Mouse (Mus musculus) G1E (cell line): ENCODE measurements around the gene Dpp8.

Source experiments
- CTCF ChIP-seq: IDR thresholded peaks from 2 replicates; pipeline ENCODE4 v1.5.1; 2012; ENCODE audit warnings: low read depth, low read length, inconsistent platforms, mixed read lengths
- GATA1 ChIP-seq: IDR thresholded peaks from 2 replicates; pipeline ENCODE4 v1.6.1; 2012; ENCODE audit warnings: borderline replicate concordance, low read length, inconsistent platforms, mixed read lengths
- TAL1 ChIP-seq: conservative IDR thresholded peaks from 2 replicates; pipeline ENCODE4 v1.6.1; 2012; ENCODE audit warnings: low read depth, low read length, inconsistent platforms, mixed read lengths

- TF ChIP-seq TAL1 (no peak), CTCF (no peak), GATA1 (no peak)
These were observed 81.5 kb downstream of the Dpp8 start for GRCm38 (mm10) chr9:65113694-65114093.
